Mouse (Mus musculus) intestine, embryonic 16.5 days (tissue): ENCODE data around the gene Rad51ap2. TPM values are rescaled to one million over a fixed set of nuclear protein-coding genes. Genes with fewer than 3 reads are reported as not detected.

Experiments
- ATAC-seq: fragments of 200-750 bp; cut with Nextera tagmentation; 2 replicates; pipeline ENCODE4 v1.8.0; 2017; ENCODE audit warnings: moderate TSS enrichment, moderate library complexity
- H3K27ac ChIP-seq: fragments of 300-500 bp; sonication (generic); 2 replicates; pipeline ENCODE4 v1.5.1; 2014; ENCODE audit warnings: mild to moderate bottlenecking, low read length
- H3K27me3 ChIP-seq: fragments of 300-500 bp; sonication (generic); replicated peaks from 2 replicates; pipeline ENCODE4 v1.6.1; 2014; ENCODE audit warnings: low read length, control low read depth, mixed read lengths; ENCODE audit not compliant: control insufficient read depth, insufficient read depth
- H3K36me3 ChIP-seq: fragments of 300-500 bp; sonication (generic); 2 replicates; pipeline ENCODE4 v1.6.1; 2014; ENCODE audit warnings: low read length, control low read depth; ENCODE audit not compliant: control insufficient read depth, insufficient read depth
- H3K4me1 ChIP-seq: fragments of 300-500 bp; sonication (generic); 2 replicates; pipeline ENCODE4 v1.6.1; 2014; ENCODE audit warnings: low read length, control low read depth, mixed read lengths; ENCODE audit not compliant: control insufficient read depth, insufficient read depth
- H3K4me2 ChIP-seq: fragments of 300-500 bp; sonication (generic); 2 replicates; pipeline ENCODE4 v1.6.1; 2014; ENCODE audit warnings: low read depth, low read length, control low read depth
- H3K4me3 ChIP-seq: fragments of 300-500 bp; sonication (generic); 2 replicates; pipeline ENCODE4 v1.5.1; 2014; ENCODE audit warnings: mild to moderate bottlenecking, low read length
- H3K9ac ChIP-seq: fragments of 300-500 bp; sonication (generic); 2 replicates; pipeline ENCODE4 v1.6.1; 2014; ENCODE audit warnings: low read depth, low read length
- H3K9me3 ChIP-seq: fragments of 300-500 bp; sonication (generic); 2 replicates; pipeline ENCODE4 v1.6.1; 2016; ENCODE audit warnings: low read length, control low read depth; ENCODE audit not compliant: control insufficient read depth
- WGBS: fragments of 180-500 bp; shearing (Covaris S2); extraction: QIAGEN DNeasy Blood & Tissue Kit; methylation state at CpG from one replicate; pipeline ENCODE4 v1.1.7; 2014; 5-methylcytosine and 5-hydroxymethylcytosine counted together
- polyA plus RNA-seq: library from polyadenylated mRNA; unstranded; fragments of >200 nt; fragmentation: Nextera tagmentation; extraction: Ambion mirVana; gene quantifications from 2 replicates; pipeline ENCODE4 v1.2.1, GENCODE M21; 2015

The Rad51ap2 gene
- polyA plus RNA-seq, 1 experiment from 2014 or later, result 0.13 TPM

DNA sequence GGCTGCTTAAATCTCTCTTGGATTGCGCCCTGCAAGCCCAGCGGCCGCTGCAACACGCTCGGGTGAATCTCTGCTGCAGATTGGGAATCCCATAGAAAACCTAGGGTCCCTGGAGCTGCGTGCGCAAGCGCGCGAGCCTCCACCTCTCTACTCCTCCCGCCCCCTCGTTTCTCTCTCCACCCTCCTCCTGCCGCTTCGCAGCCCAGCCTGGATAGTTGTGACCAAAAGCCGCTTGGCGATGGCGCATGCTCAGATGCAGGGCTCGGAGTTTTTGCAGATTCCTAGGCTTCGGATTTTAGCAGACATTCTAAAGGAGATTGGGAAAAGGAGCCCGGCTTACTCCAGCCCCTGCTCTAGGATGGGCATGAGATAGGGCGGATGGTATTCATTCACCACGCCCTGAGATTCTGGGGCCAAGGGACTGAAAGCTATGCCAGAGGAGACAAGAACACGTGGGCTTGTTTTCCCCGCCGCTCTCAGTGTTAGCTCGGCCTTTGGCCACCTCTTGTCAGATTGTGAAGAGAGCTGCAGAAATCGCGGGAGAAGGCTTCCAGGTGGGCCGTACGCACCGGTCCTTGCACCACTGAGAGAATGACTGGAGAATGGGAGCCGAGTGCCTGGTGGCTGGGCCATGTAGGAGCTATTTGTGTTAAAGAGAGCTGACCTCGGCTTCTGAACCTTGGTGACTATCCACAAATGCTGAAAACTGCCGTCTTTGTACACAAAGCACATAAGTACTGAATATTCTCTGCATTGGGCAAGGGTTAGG, 19.2 kb upstream of the Rad51ap2 start, which contains the start of gene Vsnl1:
Vsnl1 (minus strand) TSS at position 117 of the 769 bp plus-strand sequence.
- Histone ChIP-seq H3K27me3 (peaks cover 12% of the 10 kb centered on the region; the same call in 1 of the 2 replicates), H3K4me3 (peak within 1 kb of the TSS; percentile 46), H3K4me2 (peak within 1 kb of the TSS; percentile 85), H3K9ac (peak within 1 kb of the TSS; percentile 53), H3K36me3 (no peaks in the 10 kb centered on the region), H3K27ac (no peak within 1 kb of the TSS), H3K9me3 (no peaks in the 10 kb centered on the region), H3K4me1 (no peaks in the 10 kb centered on the region)
- 3% methylated on average over 34 of the region's 34 CpGs for WGBS
- peak; percentile 93 for ATAC-seq

DNA sequence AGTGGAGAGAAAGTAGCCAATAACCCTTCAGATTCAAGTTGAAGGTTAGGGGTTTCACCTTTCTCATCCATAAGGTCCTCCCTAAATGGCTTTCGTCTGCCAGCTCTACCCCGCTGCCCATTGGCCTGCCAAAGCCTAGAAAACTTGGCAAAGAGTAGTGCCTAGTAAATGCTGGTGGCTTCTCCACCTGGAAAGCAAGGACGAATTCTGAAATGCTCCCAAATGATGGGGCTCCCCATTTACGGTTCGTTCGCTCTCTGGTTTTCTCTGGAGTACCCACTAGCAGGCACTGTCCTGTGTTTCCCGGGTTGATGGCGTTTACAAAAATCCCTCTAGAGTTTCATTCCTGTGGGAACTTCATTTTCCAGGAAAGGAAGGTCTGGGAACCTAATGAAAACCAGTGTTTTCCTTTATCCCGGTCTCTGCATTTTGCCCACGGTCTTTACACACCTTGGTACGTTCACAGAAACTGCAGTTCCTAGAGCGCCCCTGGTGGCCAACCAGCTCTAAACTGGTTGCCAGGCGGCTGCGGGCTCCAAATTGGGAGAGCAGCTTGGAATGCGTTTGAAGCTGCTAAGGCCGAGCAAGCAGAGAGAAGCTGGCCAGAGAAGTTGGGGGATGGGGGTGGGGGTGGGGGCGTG, 18.5 kb upstream of the Rad51ap2 start:
- Histone ChIP-seq H3K4me3 (peak overlapping the region; percentile 46), H3K4me2 (peak overlapping the region; percentile 85), H3K27me3 (peaks cover 12% of the 10 kb centered on the region; the same call in 1 of the 2 replicates), H3K9ac (no peak overlapping the region), H3K4me1 (no peaks in the 10 kb centered on the region), H3K27ac (no peak overlapping the region), H3K36me3 (no peaks in the 10 kb centered on the region), H3K9me3 (no peaks in the 10 kb centered on the region)
- peak; percentile 63 for ATAC-seq
- 15% methylated on average over 17 of the region's 17 CpGs for WGBS

DNA sequence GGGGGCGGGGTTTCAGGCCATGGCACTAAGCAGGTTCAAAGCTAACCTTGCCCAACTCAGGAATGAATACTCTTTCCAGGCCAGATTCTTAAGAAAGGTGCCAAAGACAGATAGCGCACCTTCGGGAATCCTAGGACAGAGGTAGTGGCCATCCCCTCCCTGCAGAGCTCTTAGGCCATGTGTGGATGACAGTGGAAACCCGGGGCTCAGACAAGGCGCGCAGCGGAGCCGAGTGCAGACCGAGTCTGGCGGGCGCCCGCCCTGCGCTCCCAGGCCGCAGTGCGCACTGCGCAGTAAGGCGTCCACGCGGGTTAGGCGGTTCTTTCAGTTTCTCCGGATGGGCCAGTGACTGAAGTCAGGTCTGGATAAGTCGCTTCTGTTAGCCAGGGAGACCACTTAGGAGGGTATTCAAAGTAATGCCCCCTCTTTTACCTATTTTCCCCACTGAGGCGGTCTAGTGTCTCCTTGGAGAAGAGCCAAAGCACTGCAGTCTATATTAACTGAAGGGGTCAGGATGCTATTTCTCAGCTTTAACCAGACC, 17.9 kb upstream of the Rad51ap2 start:
- H3K36me3 ChIP-seq, result no peaks in the 10 kb centered on the region
- H3K27ac ChIP-seq, result no peak overlapping the region
- 0 out of 2 replicates have a peak, but pooled peaks have one; percentile 29 for ATAC-seq
- H3K9ac ChIP-seq, result no peak overlapping the region
- H3K4me2 ChIP-seq, result peak overlapping the region; percentile 33
- no peaks in the 10 kb centered on the region for H3K9me3 ChIP-seq
- peak overlapping the region; percentile 27; the same call in 1 of the 2 replicates for H3K4me3 ChIP-seq
- WGBS, result 21% methylated on average over 23 of the region's 23 CpGs
- peaks cover 12% of the 10 kb centered on the region; the same call in 1 of the 2 replicates for H3K27me3 ChIP-seq
- no peaks in the 10 kb centered on the region for H3K4me1 ChIP-seq

DNA sequence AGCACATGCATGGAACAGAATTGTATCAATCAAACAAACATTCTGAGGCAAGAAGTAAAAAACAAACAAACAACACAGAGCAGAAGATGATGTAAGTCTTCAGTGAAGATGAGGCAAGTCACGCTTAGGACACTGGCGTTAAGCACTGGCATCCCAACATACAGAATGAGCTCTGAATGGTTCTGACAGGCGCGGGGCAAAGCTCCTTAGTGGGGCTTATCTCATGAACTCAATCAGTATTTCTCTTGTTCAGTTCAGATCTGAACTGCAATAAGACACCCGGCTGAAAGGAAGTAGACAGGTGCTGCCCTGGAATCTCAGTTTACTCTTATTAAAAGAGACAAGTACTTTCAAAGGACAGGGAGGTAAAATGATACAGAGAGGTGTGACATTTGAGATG, 1.7 kb upstream of the Rad51ap2 start:
- Histone ChIP-seq H3K27me3 (no peaks in the 10 kb centered on the region; the same call in 1 of the 2 replicates), H3K36me3 (no peaks in the 10 kb centered on the region), H3K4me2 (no peak overlapping the region), H3K9ac (no peak overlapping the region), H3K4me3 (no peak overlapping the region), H3K27ac (no peak overlapping the region), H3K9me3 (no peaks in the 10 kb centered on the region), H3K4me1 (peaks cover 3% of the 10 kb centered on the region; the same call in 1 of the 2 replicates)
- WGBS, result 71% methylated on average over 5 of the region's 5 CpGs
- ATAC-seq, result no peak

DNA sequence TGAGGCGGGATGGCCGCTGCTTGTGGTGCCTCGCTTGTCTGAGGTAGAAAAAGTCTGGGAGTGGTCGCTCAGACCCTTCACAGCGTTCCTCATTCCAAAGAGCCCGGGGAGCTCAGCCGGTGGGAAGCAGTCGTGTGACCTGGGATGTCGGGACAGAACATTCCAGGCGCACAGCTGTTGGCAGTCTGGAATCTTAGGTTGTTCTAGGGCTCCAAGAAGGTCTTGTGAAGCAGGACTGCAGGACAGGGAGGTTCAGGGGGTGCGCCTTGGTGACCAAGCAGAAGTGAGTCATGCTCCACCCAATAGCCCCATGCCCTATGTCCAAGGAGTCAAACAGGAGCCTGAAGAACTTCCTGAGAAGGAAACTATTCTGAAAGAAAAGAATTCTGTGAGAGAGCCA, 334 bp downstream of the Rad51ap2 start:
- H3K36me3 ChIP-seq, result no peaks in the 10 kb centered on the region
- H3K9ac ChIP-seq, result peak overlapping the region; percentile 57
- H3K27ac ChIP-seq, result no peak overlapping the region
- no peaks in the 10 kb centered on the region; the same call in 1 of the 2 replicates for H3K27me3 ChIP-seq
- H3K4me2 ChIP-seq, result peak overlapping the region; percentile 82
- 4% methylated on average over 11 of the region's 11 CpGs for WGBS
- ATAC-seq, result peak; percentile 74; the same call in 1 of the 2 replicates
- H3K4me1 ChIP-seq, result peaks cover 3% of the 10 kb centered on the region; the same call in 1 of the 2 replicates
- H3K4me3 ChIP-seq, result peak overlapping the region; percentile 51
- no peaks in the 10 kb centered on the region for H3K9me3 ChIP-seq

DNA sequence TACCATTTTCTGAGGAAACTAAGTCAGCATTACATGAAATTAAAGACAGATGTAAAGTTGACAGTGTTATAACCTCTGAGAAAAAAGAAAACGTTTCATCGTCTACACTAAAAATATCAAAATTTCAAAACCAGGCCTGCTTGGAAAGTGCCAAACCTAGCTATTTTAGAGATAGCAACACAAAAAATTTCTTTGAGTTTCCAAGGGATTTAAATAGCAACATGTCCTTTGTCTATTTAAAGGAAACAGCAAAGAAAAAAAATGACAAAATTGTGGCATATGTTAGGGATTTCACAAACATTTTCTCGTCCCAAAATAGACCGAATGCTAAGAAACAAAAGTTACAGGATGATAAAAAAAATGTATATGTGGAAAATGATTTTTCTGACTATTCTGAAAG, 753 bp downstream of the Rad51ap2 start:
- no peak for ATAC-seq
- H3K9me3 ChIP-seq, result no peaks in the 10 kb centered on the region
- no peak overlapping the region for H3K9ac ChIP-seq
- H3K36me3 ChIP-seq, result no peaks in the 10 kb centered on the region
- peaks cover 3% of the 10 kb centered on the region; the same call in 1 of the 2 replicates for H3K4me1 ChIP-seq
- peak overlapping the region; percentile 82; the same call in 1 of the 2 replicates for H3K4me2 ChIP-seq
- no peak overlapping the region for H3K27ac ChIP-seq
- WGBS, result 82% methylated on average over 4 of the region's 4 CpGs
- H3K27me3 ChIP-seq, result no peaks in the 10 kb centered on the region; the same call in 1 of the 2 replicates
- no peak overlapping the region; the same call in 1 of the 2 replicates for H3K4me3 ChIP-seq

Other genes starting within 250 kb of the Rad51ap2 start
- not detected in 2 replicates for gene Msgn1, start 247.1 kb upstream of the Rad51ap2 start, polyA plus RNA-seq
- gene Gen1, start 190.3 kb upstream of the Rad51ap2 start, polyA plus RNA-seq, result 3.6 and 5.1 TPM in 2 replicates
- gene Smc6, start 190.2 kb upstream of the Rad51ap2 start, polyA plus RNA-seq, result 87.9 and 102 TPM in 2 replicates
- gene Vsnl1, start 19.5 kb upstream of the Rad51ap2 start, polyA plus RNA-seq, result 0.50 and 0.61 TPM in 2 replicates